Mouse (Mus musculus) frontal cortex, postnatal 25 days (tissue): ENCODE data around the gene Slc15a5.
"Not testable (repeated sequence)": the region's sequence is repeated elsewhere in the genome, so short reads cannot be mapped to it uniquely, and the experiment has no call there.

Source experiments
- DNase-seq, 2 experiments: peaks; one replicate each; pipeline ENCODE4 v3.0.0; 2022; ENCODE audit warnings: low spot score in 2 of 2

Slc15a5 gene

GRCm38 (mm10) chr6:138079816-138080215, at the start of gene Slc15a5:
TSS of gene Slc15a5 (minus strand) at chr6:138079916.
- DNase-seq: no peak

- no peak for DNase-seq
Observed at GRCm38 (mm10) chr6:138128392-138129335, 48.9 kb upstream of the Slc15a5 start.

- no peak for DNase-seq
Observed at GRCm38 (mm10) chr6:138117496-138117895, 37.8 kb upstream of the Slc15a5 start.

- no peak for DNase-seq
Observed at GRCm38 (mm10) chr6:138104559-138104958, 24.8 kb upstream of the Slc15a5 start.

- no peak for DNase-seq
Observed at GRCm38 (mm10) chr6:138102940-138103339, 23.2 kb upstream of the Slc15a5 start.

- no peak for DNase-seq
Observed at GRCm38 (mm10) chr6:138101843-138102242, 22.1 kb upstream of the Slc15a5 start.

GRCm38 (mm10) chr6:138099646-138100045, 19.9 kb upstream of the Slc15a5 start:
- no peak for DNase-seq

GRCm38 (mm10) chr6:138095060-138095459, 15.3 kb upstream of the Slc15a5 start:
- no peak for DNase-seq

GRCm38 (mm10) chr6:138092432-138092831, 12.7 kb upstream of the Slc15a5 start:
- DNase-seq: no peak

GRCm38 (mm10) chr6:138089084-138089483, 9.4 kb upstream of the Slc15a5 start:
- no peak for DNase-seq

GRCm38 (mm10) chr6:138086421-138086820, 6.7 kb upstream of the Slc15a5 start:
- DNase-seq: not testable (repeated sequence)

GRCm38 (mm10) chr6:138080778-138081549, 1.2 kb upstream of the Slc15a5 start:
- no peak for DNase-seq

- no peak for DNase-seq
Observed at GRCm38 (mm10) chr6:138077681-138078439, 1.9 kb downstream of the Slc15a5 start.

GRCm38 (mm10) chr6:138075723-138076122, 4.0 kb downstream of the Slc15a5 start:
- no peak for DNase-seq

GRCm38 (mm10) chr6:138073540-138073939, 6.2 kb downstream of the Slc15a5 start:
- no peak for DNase-seq

- no peak for DNase-seq
Observed at GRCm38 (mm10) chr6:138072963-138073339, 6.8 kb downstream of the Slc15a5 start.

GRCm38 (mm10) chr6:138072110-138072962, 7.4 kb downstream of the Slc15a5 start:
- no peak for DNase-seq

- no peak for DNase-seq
Observed at GRCm38 (mm10) chr6:138071505-138072107, 8.1 kb downstream of the Slc15a5 start.

GRCm38 (mm10) chr6:138070720-138071504, 8.8 kb downstream of the Slc15a5 start:
- no peak for DNase-seq

GRCm38 (mm10) chr6:138069921-138070320, 9.8 kb downstream of the Slc15a5 start:
- no peak for DNase-seq
